Mouse (Mus musculus) liver, embryonic 14.5 days (tissue): Measurements from ENCODE around the gene Notum. TPM values are rescaled to one million over a fixed set of nuclear protein-coding genes. Genes with fewer than 3 reads are reported as not detected.

Source experiments
- ATAC-seq: fragments of 200-750 bp; cut with Nextera tagmentation; 2 replicates; pipeline ENCODE4 v1.8.0; 2017; ENCODE audit warnings: moderate number of reproducible peaks, mild to moderate bottlenecking, moderate library complexity; ENCODE audit not compliant: insufficient read depth
- DNase-seq, 3 experiments: peaks; one replicate each; pipeline ENCODE4 v3.0.0-alpha.2; 2012 to 2013; ENCODE audit warnings: low read depth in 3 of 3, low spot score in 3 of 3
- H3K27ac ChIP-seq: fragments of 300-500 bp; sonication (generic); 2 replicates; pipeline ENCODE4 v1.5.1; 2014; ENCODE audit warnings: moderate library complexity, mild to moderate bottlenecking, control low read depth, inconsistent platforms
- H3K27me3 ChIP-seq: fragments of 300-500 bp; sonication (generic); 2 replicates; pipeline ENCODE4 v1.6.1; 2014; ENCODE audit warnings: mild to moderate bottlenecking, low read length, moderate library complexity; ENCODE audit not compliant: control insufficient read depth, insufficient read depth
- H3K36me3 ChIP-seq: fragments of 300-500 bp; sonication (generic); replicated peaks from 2 replicates; pipeline ENCODE4 v1.6.1; 2014; ENCODE audit warnings: low read depth; ENCODE audit not compliant: control insufficient read depth, insufficient read depth
- H3K4me1 ChIP-seq, 2 experiments: fragments of 200-500 bp in 1 of 2; fragments of 300-500 bp in 1 of 2; sonication (generic) in 1 of 2; replicated peaks; 2 replicates each; pipeline ENCODE4 v1.6.1; 2012 to 2014; ENCODE audit warnings: antibody characterized with exemption in 1 of 2, inconsistent platforms in 1 of 2, low read length in 1 of 2; ENCODE audit not compliant: control insufficient read depth in 2 of 2, insufficient read depth in 2 of 2
- H3K4me2 ChIP-seq: fragments of 300-500 bp; sonication (generic); 2 replicates; pipeline ENCODE4 v1.6.1; 2014; ENCODE audit warnings: low read depth, mild to moderate bottlenecking, control low read depth, moderate library complexity
- H3K4me3 ChIP-seq, 2 experiments: fragments of 200-500 bp in 1 of 2; fragments of 300-500 bp in 1 of 2; sonication (generic) in 1 of 2; 2 replicates each; pipeline ENCODE4 v1.5.1; 2012 to 2014; ENCODE audit warnings: low read depth in 2 of 2, low read length in 2 of 2, mild to moderate bottlenecking in 2 of 2, control low read depth in 1 of 2, inconsistent platforms in 1 of 2, moderate library complexity in 1 of 2; ENCODE audit not compliant: insufficient read depth in 1 of 2
- H3K9ac ChIP-seq: fragments of 300-500 bp; sonication (generic); replicated peaks from 2 replicates; pipeline ENCODE4 v1.6.1; 2014; ENCODE audit warnings: mild to moderate bottlenecking, control low read depth, moderate library complexity
- H3K9me3 ChIP-seq: fragments of 300-500 bp; sonication (generic); 2 replicates; pipeline ENCODE4 v1.6.1; 2016; ENCODE audit warnings: low read length, mixed read lengths; ENCODE audit not compliant: control insufficient read depth
- CTCF ChIP-seq: IDR thresholded peaks from 2 replicates; pipeline ENCODE4 v1.5.1; 2016; ENCODE audit warnings: antibody characterized with exemption, low read depth, control low read depth
- EP300 ChIP-seq: IDR thresholded peaks from 2 replicates; pipeline ENCODE4 v1.6.1; 2016; ENCODE audit warnings: antibody characterized with exemption, low read depth
- WGBS: fragments of 180-500 bp; shearing (Covaris S2); extraction: QIAGEN DNeasy Blood & Tissue Kit; methylation state at CpG from one replicate; pipeline ENCODE4 v1.1.7; 2014; ENCODE audit not compliant: insufficient replicate concordance; 5-methylcytosine and 5-hydroxymethylcytosine counted together
- polyA plus RNA-seq, 2 experiments: library from polyadenylated mRNA; depleted of rRNA in 1 of 2; stranded (reverse) in 1 of 2; unstranded in 1 of 2; fragments of >200 nt; fragmentation: Nextera tagmentation in 1 of 2; extraction: Ambion mirVana in 1 of 2; gene quantifications; 2 replicates each; pipeline versions ENCODE4 v1.2.1 to v1.2.3; 2012 to 2014

The Notum gene
- polyA plus RNA-seq, 2 experiments: 0.18 to 0.30 TPM

GRCm38 (mm10) chr11:120629341-120629730 is 31.6 kb downstream of the Notum start:
- H3K36me3 ChIP-seq: peaks cover 9% of the 10 kb centered on the region
- ATAC-seq: no peak
- H3K4me1 ChIP-seq: peaks cover 41 to 54% of the 10 kb centered on the region in 2 experiments

DNA sequence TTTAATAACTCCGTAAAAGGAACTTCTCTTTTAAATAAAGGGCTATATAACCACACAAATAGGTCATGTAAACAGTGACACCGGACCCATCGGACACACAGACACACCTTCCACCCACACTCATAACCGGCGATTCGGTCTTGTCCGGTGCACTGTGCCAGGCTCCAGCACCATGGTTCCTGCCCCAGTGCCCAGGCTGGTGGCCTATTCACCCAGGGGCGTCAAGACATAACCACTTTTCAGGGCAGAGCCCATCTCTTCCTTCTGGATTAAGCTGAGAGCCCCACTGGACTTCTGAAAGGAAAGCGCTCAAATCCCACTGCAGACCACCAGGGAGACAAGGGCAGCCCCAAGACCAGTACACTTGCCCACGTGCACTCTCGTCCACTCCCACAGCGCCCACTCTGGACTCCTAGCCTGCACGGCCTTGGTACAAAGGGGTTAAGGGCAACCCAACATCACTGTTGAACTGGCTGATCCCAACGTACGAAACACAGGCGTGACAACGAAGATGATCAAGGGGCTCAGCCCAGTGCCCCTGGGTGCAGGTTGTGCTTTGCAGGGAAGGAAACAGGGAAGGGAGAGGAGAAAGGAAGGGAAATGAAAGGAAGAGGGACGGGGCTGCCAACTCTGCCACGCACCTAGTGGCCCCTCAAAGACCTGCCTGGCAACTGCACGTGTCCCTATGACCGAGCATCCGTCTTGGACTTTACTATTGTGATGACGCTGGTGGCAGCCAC is 32.2 kb downstream of the Notum start:
- peak overlapping the region; percentile 75 for H3K4me2 ChIP-seq
- H3K9ac ChIP-seq: peak overlapping the region; percentile 99; the same call in 1 of the 2 replicates
- peak overlapping the region; percentile 4 to 89 for H3K4me3 ChIP-seq
- no peak for DNase-seq
- no peaks in the 10 kb centered on the region for H3K27me3 ChIP-seq
- H3K4me1 ChIP-seq: peaks cover 39 to 53% of the 10 kb centered on the region in 2 experiments
- H3K9me3 ChIP-seq: no peaks in the 10 kb centered on the region
- peak overlapping the region; percentile 99 for H3K27ac ChIP-seq
- peaks cover 9% of the 10 kb centered on the region for H3K36me3 ChIP-seq
- 84% methylated on average over 23 of the region's 23 CpGs for WGBS
- ATAC-seq: no peak
- TF ChIP-seq CTCF: peak; percentile 2; the same call in 1 of the 2 replicates
- no peak for TF ChIP-seq EP300

More at GRCm38 (mm10) chr11:120629341-120629730, 31.6 kb downstream of the Notum start:
- H3K9ac ChIP-seq: peak overlapping the region; percentile 99
- WGBS: 26% methylated on average over 23 of the region's 23 CpGs
- H3K9me3 ChIP-seq: no peaks in the 10 kb centered on the region
- peak overlapping the region; percentile 75 for H3K4me2 ChIP-seq
- peak overlapping the region; percentile 64 to 89 for H3K4me3 ChIP-seq
- H3K27me3 ChIP-seq: no peaks in the 10 kb centered on the region
- DNase-seq: no peak
- TF ChIP-seq CTCF (0 out of 2 replicates have a peak, but pooled peaks have one; percentile 1), EP300 (no peak)
- peak overlapping the region; percentile 99 for H3K27ac ChIP-seq

GRCm38 (mm10) chr11:120627468-120628300 is 33.3 kb downstream of the Notum start:
- ATAC-seq (no peak), DNase-seq (no peak)
- Histone ChIP-seq H3K27me3 (no peaks in the 10 kb centered on the region), H3K4me1 (peaks cover 39 to 52% of the 10 kb centered on the region in 2 experiments), H3K4me3 (peak overlapping the region in 1 of 2 experiments; percentile 7; a peak in 1 of 4 replicates), H3K36me3 (peaks cover 13% of the 10 kb centered on the region), H3K9ac (peak overlapping the region; percentile 31), H3K27ac (no peak overlapping the region; the same call in 1 of the 2 replicates), H3K9me3 (no peaks in the 10 kb centered on the region), H3K4me2 (peak overlapping the region; percentile 75)
- 33% methylated on average over 22 of the region's 22 CpGs for WGBS
- TF ChIP-seq EP300 (no peak), CTCF (no peak)

GRCm38 (mm10) chr11:120626785-120627467 is 34.0 kb downstream of the Notum start:
- no peaks in the 10 kb centered on the region for H3K9me3 ChIP-seq
- no peak overlapping the region for H3K4me3 ChIP-seq
- H3K9ac ChIP-seq: no peak overlapping the region
- no peak overlapping the region; the same call in 1 of the 2 replicates for H3K4me2 ChIP-seq
- H3K27ac ChIP-seq: peak overlapping the region; percentile 44; the same call in 1 of the 2 replicates
- H3K4me1 ChIP-seq: peaks cover 39 to 50% of the 10 kb centered on the region in 2 experiments
- TF ChIP-seq EP300 (no peak), CTCF (no peak)
- no peaks in the 10 kb centered on the region for H3K27me3 ChIP-seq
- WGBS: 83% methylated on average over 11 of the region's 11 CpGs
- H3K36me3 ChIP-seq: peaks cover 15% of the 10 kb centered on the region
- ATAC-seq (no peak), DNase-seq (no peak)
